Mouse (Mus musculus) embryo, embryonic 9.5 days (tissue): ENCODE results near the gene Rsph3a.
"Not testable (repeated sequence)": the region's sequence is repeated elsewhere in the genome, so short reads cannot be mapped to it uniquely, and the experiment has no call there.

Experiments used
- DNase-seq: peaks from one replicate; pipeline ENCODE4 v3.0.0-alpha.2; 2017; ENCODE audit errors: extremely low spot score

Gene Rsph3a

DNA sequence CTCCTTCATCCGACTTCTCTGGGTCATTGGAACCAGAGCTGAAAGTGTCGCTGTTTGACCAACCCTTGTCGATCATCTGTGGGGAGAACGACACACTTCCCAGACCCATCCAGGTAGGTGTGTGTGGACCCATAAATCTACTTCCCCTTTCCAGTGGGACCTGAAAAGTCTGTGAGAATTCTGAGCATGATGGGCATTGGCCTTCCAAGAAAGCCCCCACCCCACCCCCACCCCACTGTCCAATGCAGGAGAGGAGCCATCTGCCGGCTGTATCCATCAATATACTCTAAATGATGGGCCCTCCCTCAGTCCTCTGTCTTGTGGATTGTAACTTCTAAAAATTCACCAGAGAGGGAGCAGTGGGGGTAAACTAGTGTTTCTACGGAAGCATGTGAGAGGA, 16.8 kb upstream of the Rsph3a start:
- DNase-seq, result no peak

DNA sequence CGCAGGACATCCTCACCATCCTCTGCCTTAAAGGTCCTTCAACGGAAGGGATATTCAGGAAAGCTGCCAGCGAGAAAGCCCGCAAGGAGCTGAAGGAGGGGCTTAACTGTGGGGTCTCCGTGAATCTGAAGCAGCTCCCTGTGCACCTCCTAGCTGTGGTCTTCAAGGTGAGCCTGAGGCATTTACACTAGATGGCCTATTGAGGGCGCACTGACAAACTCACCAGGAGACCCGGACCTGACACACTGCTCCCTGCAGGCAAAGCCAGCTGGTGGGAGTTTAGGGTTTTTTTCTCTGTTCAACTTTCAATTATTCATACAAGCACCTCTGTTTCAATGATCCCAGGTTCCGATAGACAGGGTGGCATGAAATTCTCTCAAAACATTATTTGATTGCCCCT, 16.1 kb upstream of the Rsph3a start:
- DNase-seq, result no peak

DNA sequence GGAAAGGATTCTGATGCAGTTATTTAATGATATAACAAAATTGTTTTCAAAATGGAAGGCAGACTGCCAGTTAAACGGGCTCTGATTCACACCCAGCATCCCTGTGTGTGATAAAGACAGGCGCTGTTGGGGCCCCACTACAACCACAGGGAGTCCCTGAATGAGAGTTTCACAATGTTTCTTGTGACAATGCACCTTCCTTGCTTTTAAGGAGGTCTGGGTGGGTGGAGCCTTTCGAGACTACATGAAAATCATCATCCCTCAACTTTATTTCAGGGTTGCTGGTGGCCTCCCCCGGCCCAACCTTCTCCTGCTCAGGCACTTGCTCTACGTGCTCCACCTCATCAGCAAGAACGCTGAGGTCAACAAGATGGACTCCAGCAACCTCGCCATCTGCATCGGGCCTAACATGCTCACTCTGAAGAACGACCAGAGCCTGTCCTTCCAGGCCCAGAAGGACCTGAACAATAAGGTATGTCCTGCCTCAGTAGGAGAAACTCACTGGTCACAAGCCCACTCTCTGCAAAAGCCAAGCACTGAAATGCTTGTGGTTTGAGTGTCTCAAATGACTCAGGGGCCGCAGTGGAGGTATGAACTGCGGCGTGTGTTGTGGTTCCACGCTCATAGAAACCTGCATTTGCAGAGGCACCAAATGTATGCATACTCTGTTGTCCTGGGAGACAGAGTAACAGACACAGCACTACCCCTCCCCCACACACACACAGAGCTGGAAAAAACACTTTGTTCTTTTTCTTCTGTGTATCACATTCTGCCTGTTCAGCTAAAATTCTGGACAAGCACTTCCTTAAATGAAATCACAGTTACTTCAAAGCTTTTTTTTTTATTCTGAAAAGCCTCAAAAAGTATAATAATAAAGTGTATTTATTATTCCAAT, 14.1 kb upstream of the Rsph3a start:
- DNase-seq, result no peak

DNA sequence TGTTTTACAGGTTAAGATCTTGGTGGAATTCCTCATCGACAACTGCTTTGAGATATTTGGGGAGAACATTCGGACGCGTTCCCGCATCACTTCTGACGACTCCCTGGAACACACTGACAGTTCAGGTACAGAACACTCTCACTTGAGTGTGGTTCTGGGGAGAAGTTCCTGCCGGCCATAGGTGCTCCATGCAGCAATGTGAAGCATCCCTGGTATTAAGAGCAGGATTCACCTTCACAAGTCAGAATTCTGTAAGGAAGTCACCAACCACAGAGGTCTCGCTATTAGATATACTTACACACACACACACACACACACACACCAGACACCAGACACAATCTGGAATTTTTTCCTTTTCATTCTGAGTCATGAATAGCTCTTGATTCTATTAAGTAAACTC, 13.3 kb upstream of the Rsph3a start:
- not testable (repeated sequence) for DNase-seq

GRCm38 (mm10) chr17:7939640-7940039, 5.8 kb upstream of the Rsph3a start:
- no peak for DNase-seq

GRCm38 (mm10) chr17:7946053-7946627, 726 bp downstream of the Rsph3a start:
- DNase-seq, result not testable (repeated sequence)

DNA sequence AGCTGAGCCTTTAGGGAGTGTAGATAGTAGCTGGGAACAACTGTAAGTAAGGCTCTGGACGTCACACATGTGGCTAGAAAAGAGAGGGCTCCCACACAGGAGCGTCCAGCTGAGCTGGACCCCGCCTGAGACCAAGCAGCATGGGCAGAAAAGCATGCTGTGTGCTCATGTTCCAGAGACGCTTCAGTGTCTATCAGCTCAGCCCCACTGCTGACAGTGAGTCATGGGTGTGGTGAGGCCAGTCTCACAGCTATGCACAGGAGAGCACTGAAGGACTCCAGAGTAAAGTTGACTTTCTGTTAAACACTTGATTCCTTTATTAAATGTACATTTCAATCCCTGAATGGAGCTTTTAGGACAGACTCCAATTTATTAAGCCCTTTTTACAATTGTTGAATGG, 5.9 kb downstream of the Rsph3a start:
- DNase-seq, result not testable (repeated sequence)

DNA sequence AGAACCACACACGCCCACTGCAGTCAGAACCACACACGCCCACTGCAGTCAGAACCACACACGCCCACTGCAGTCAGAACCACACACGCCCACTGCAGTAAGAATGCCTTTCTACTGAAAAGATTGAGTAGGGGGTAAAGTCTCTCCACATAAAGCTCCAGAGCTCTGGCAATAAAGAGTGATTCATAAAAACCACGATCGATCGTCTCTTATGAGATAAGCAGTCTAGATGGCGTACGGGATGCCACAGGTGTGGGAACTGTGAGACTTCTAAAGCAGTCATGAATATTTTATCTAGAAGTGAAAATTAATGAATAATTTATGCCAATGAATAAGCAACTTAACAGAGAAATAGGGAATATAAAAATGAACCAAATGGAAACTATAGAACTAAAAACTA, 11.8 kb downstream of the Rsph3a start:
- not testable (repeated sequence) for DNase-seq

DNA sequence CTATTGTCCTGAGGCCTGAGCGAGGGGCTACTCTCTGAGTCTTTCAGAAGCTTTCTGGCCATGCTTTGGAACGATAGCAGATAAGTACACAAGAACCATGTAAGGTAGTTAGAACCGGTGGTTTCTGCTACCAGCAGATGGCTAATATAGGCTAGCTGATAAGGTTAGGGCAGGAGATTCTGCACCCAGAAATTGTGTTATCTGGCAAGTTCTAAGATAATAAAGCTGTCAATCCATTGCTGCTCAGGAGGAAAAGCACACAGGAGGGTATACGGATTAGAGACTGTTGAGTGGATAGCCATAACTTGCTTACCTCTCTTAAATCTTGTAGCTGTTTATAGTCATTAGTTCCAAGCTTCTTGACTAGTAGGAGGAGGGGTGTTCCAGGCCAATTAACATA, 17.9 kb downstream of the Rsph3a start:
- not testable (repeated sequence) for DNase-seq

DNA sequence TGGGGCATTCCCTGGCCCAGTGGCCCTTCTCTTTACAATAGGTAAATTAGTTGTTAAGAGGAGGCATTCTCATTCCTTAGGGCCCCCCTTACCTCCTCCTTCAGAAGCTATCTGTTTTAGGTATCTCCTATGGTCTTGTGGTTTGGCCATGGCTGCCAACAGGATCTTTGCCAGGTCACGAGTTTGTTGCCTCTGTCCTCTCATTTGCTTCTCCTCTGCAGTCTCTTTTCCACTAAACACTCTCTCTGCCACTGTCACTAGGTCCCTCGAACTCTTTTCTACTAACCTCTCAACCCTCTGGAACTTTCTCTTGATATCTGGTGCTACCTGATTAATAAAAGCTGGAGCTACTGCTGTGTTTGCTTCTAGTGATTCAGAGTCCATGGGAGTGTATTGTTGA, 19.0 kb downstream of the Rsph3a start:
- DNase-seq, result not testable (repeated sequence)

DNA sequence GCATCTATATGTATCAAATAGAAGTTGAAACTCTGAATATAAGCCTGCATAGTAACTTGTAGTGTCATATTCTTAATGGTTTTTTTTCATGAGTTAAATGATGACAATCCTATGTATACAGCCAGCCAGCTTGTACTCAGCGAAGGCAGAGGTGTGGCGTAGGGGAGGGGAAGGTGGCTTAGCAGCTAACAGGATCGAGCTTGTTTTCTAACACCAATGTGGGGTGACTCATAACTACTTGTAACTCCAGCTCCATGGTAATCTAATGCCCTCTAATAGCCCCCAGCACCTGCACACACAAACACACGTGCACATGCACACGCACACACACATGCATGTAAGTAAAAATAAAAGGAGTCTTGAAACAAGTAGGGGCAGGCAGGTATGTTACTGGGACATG, 23.1 kb downstream of the Rsph3a start:
- DNase-seq, result not testable (repeated sequence)

- not testable (repeated sequence) for DNase-seq
Observed at GRCm38 (mm10) chr17:7969782-7970181, 24.4 kb downstream of the Rsph3a start.

DNA sequence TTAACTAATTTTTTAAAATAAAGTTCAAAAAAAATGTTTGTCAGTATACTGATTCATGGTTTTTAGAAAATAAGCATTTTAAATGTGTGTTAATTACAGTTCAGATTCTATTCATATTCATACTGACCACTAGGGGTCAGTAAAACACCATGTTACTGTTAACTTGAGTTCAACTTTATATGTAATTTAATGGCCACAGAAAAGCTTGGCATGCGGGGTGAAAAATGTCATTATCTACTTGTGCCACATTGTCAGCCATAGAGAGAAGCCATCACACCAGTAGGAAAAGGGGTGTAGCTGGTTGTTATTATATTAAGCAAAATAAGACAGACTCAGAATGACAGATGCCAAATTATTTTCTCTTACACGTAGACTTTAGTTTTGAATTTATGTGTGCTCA, 38.1 kb downstream of the Rsph3a start:
- DNase-seq, result not testable (repeated sequence)

- DNase-seq, result not testable (repeated sequence)
Observed at GRCm38 (mm10) chr17:7985597-7985996, 40.2 kb downstream of the Rsph3a start.

DNA sequence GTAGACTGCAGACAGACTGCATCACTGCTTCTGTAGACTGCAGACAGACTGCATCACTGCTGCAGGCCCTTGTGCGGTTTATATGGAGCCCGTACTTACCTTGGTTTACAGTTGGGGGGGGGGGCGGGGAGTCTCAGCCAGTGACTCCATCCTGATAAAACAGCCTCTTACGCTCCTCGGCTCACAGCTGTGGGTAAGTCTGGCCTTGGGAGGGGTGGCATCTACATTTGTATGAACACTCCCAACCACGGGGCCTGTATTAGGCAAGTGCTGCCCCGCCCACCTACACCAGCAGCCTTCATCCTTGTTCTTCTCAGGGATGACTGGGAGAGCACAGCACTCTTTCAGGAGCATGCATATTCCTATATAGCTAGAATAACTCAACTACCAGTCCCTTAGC, 41.6 kb downstream of the Rsph3a start:
- DNase-seq, result not testable (repeated sequence)

GRCm38 (mm10) chr17:8003248-8003647, 57.8 kb downstream of the Rsph3a start:
- not testable (repeated sequence) for DNase-seq

- DNase-seq, result not testable (repeated sequence)
Observed at GRCm38 (mm10) chr17:8006771-8007170, 61.4 kb downstream of the Rsph3a start.

- not testable (repeated sequence) for DNase-seq
Observed at GRCm38 (mm10) chr17:8009565-8009964, 64.2 kb downstream of the Rsph3a start.

GRCm38 (mm10) chr17:8013974-8014373, 68.6 kb downstream of the Rsph3a start:
- DNase-seq, result not testable (repeated sequence)

- not testable (repeated sequence) for DNase-seq
Observed at GRCm38 (mm10) chr17:8022675-8023074, 77.3 kb downstream of the Rsph3a start.

DNA sequence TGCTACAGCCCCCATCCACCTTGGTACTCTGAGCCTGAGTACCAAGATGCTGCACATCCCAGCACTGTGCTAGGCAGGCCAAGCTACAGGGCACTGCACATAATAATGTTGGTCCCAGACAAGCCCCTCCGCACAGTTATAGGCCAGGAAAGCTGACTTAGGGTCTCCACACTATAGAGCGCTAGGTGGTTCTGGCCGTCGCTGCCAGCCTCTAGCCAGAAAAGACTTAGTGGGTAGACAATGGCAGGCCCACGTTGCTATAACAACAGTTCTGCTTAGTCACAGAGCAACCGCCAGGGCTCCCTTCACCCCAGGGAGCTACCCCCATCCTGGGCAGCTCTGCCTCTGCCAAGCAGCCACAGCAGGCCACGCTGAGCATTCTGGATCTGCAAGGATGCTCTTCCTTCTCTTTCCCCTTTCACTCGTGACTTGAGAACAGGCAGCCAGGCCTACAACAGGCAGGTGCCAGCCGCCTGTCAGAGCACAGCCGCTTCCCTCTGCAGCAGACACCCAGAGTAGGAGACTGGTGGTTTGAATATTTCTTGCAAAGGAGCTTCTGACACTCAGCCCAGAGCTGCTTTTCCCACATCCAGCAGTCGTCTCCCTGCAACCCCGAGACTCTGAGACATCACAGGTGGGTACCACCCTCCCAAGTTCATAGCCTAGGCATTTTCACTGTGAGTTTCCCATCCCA, 82.2 kb downstream of the Rsph3a start:
- not testable (repeated sequence) for DNase-seq
